Mouse (Mus musculus) heart, postnatal 25 days (tissue): ENCODE data around the gene Apobec4. TPM values are rescaled to one million over a fixed set of nuclear protein-coding genes. Genes with fewer than 3 reads are reported as not detected.

Experiments used
- DNase-seq: peaks from one replicate; pipeline ENCODE4 v3.0.0; 2022; ENCODE audit warnings: low spot score
- intact Hi-C: fragments of 180-260 bp; cut with DNase I; formaldehyde crosslinking; loops from one replicate; pipeline ENCODE4 v1.15.1; 2025
- total RNA-seq, 2 experiments: library from RNA; stranded (reverse); gene quantifications; 2 replicates each; pipeline ENCODE4 v1.2.3; 2021

Gene Apobec4
- total RNA-seq, 2 experiments from 2014 or later = not detected

- no peak for DNase-seq
- intact Hi-C loops = no loop called here
Measured at GRCm38 (mm10) chr1:152795688-152796255, 45.4 kb downstream of the Apobec4 start.

DNA sequence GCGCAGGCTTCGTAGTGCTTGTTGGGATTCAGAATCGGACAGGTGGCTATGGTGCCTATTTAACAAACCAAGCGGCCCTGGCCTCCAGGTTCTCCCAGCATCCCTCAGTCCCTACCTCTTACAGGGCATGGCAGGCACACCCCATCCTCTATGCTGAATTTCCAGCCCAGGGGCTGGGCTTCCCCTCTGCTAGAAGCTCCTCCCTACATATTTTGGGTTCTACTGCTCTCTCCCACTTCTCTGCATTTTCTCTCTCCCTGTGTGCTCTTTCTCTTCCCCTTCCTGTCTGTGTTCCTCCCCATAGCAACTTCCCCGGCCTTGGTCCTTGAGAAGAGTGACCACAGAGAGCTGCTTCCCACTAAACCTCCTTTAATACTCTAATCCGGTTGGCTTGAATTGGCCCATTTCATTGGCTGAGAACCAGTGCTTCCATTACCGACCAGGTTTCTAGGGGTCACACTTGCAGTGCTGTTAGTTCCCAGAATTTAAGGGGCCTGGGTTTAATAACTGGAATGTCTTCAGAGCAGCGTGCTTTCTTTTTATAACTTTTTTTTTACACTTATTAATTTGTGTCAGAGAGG lies 46.4 kb downstream of the Apobec4 start:
- DNase-seq = no peak
- intact Hi-C loops = no loop called here

DNA sequence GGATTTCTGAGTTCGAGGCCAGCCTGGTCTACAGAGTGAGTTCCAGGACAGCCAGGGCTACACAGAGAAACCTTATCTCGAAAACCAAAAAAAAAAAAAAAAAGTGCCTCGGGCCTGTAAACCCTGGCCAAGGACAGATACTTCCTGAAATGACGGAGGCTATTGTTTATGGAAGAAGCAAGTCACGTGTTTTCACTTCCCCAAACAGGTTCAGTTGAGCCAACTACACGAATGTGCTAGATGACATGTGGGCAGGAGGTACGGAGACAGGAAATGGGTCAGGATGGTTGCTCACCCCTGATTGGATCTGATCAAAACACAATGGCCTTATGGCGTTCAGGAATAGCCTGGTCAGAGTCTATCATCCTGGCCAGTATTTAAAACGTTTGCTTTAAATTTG lies 47.8 kb downstream of the Apobec4 start:
- intact Hi-C loops = no loop called here
- DNase-seq = no peak

GRCm38 (mm10) chr1:152799897-152800296 lies 49.5 kb downstream of the Apobec4 start, which contains the start of gene Ncf2:
Gene Ncf2 (plus strand): TSS chr1:152800194.
- DNase-seq = no peak
- intact Hi-C loops = no loop called here

GRCm38 (mm10) chr1:152800633-152801176 lies 50.4 kb downstream of the Apobec4 start:
- DNase-seq = no peak
- intact Hi-C loops = no loop called here

DNA sequence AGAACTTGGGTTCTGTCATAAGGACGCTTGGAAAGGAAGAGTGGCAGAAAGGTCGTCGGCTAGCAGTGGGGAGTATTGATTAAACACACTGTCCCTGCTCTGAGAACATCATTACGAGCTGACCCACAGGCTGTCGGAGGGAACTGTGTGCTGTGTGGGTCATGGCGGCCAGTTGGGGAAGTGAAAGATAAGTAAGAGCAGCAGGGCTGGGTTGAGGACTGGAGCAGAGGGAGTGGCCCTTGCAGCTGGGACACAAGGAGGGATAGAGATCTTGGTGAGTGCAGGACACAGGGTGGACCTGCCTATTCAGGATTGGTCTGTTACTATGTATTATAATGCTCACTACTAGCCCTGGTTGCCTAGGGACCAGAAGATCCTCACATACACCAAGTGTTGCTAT lies 54.6 kb downstream of the Apobec4 start:
- no peak for DNase-seq
- intact Hi-C loops = no loop called here

Other genes starting within 250 kb of the Apobec4 start
- gene Rgl1, start 15.8 kb downstream of the Apobec4 start, total RNA-seq = 10 to 100 TPM; 37.0 to 38.2 TPM
- gene Arpc5, start 16.0 kb downstream of the Apobec4 start, total RNA-seq = 10 to 100 TPM; 34.7 to 40.4 TPM
- 1 to 10 TPM; 2.9 to 3.7 TPM for gene Ncf2, start 49.6 kb downstream of the Apobec4 start, total RNA-seq
- 10 to 100 TPM; 36.0 to 43.6 TPM for gene Smg7, start 152.1 kb downstream of the Apobec4 start, total RNA-seq
- under 1 TPM; 0.31 to 0.47 TPM for gene Nmnat2, start 204.4 kb downstream of the Apobec4 start, total RNA-seq